Mouse (Mus musculus): ENCODE measurements around the gene Jph4. TPM values are rescaled to one million over a fixed set of nuclear protein-coding genes. Genes with fewer than 3 reads are reported as not detected.

The Jph4 gene
- polyA plus RNA-seq, 2 experiments: 2.5 to 10.4 TPM

GRCm38 (mm10) chr14:55074416-55074815 lies 42.3 kb downstream of the Jph4 start:
- Histone ChIP-seq H3K27me3 (ENCODE audit: control insufficient read depth, insufficient read depth, low read length) (no peaks in the 10 kb centered on the region), H3K27ac (replicated peaks; ENCODE audit: low read depth, low read length) (no peak overlapping the region), H3K9me3 (ENCODE audit: control insufficient read depth, low read length) (no peaks in the 10 kb centered on the region), H3K4me3 (replicated peaks; ENCODE audit: low read length) (no peak overlapping the region), H3K36me3 (ENCODE audit: control insufficient read depth, insufficient read depth, low read length) (peaks cover 23% of the 10 kb centered on the region), H3K4me2 (replicated peaks; ENCODE audit: low read depth, low read length, severe bottlenecking) (no peak overlapping the region), H3K4me1 (ENCODE audit: control insufficient read depth, insufficient read depth, low read length) (peaks cover 20% of the 10 kb centered on the region), H3K9ac (ENCODE audit: low read depth, low read length, severe bottlenecking) (no peak overlapping the region)
- DNase-seq (ENCODE audit: low spot score) (no peak), ATAC-seq (ENCODE audit: low FRiP score, low read depth) (no peak)
- TF ChIP-seq POLR2A (IDR thresholded peaks at IDR 0.05; ENCODE audit: borderline replicate concordance, extremely low read depth, insufficient read depth, insufficient read length): no peak
- WGBS: 88% methylated on average over 12 of the region's 12 CpGs

- no peak for TF ChIP-seq POLR2A (IDR thresholded peaks at IDR 0.05; ENCODE audit: borderline replicate concordance, extremely low read depth, insufficient read depth, insufficient read length)
Measured at GRCm38 (mm10) chr14:55071756-55072155, 45.0 kb downstream of the Jph4 start.

GRCm38 (mm10) chr14:55066042-55066441 lies 50.7 kb downstream of the Jph4 start:
- DNase-seq (ENCODE audit: low spot score) (no peak), ATAC-seq (ENCODE audit: low FRiP score, low read depth) (no peak)
- Histone ChIP-seq H3K4me2 (replicated peaks; ENCODE audit: low read depth, low read length, severe bottlenecking) (no peak overlapping the region), H3K27me3 (ENCODE audit: control insufficient read depth, insufficient read depth, low read length) (no peaks in the 10 kb centered on the region), H3K4me1 (ENCODE audit: control insufficient read depth, insufficient read depth, low read length) (peaks cover 16% of the 10 kb centered on the region), H3K4me3 (replicated peaks; ENCODE audit: low read length) (no peak overlapping the region), H3K36me3 (ENCODE audit: control insufficient read depth, insufficient read depth, low read length) (peaks cover 24% of the 10 kb centered on the region), H3K9ac (ENCODE audit: low read depth, low read length, severe bottlenecking) (no peak overlapping the region), H3K27ac (replicated peaks; ENCODE audit: low read depth, low read length) (no peak overlapping the region), H3K9me3 (ENCODE audit: control insufficient read depth, low read length) (no peaks in the 10 kb centered on the region)
- WGBS: 91% methylated on average over 8 of the region's 8 CpGs
- TF ChIP-seq POLR2A (IDR thresholded peaks at IDR 0.05; ENCODE audit: borderline replicate concordance, extremely low read depth, insufficient read depth, insufficient read length): no peak

More at GRCm38 (mm10) chr14:55071756-55072155, 45.0 kb downstream of the Jph4 start:
- Histone ChIP-seq H3K4me1 (ENCODE audit: control insufficient read depth, insufficient read depth, low read length) (peaks cover 8% of the 10 kb centered on the region), H3K27ac (replicated peaks; ENCODE audit: low read depth, low read length) (no peak overlapping the region), H3K4me3 (replicated peaks; ENCODE audit: low read length) (peak overlapping the region; percentile 4), H3K4me2 (replicated peaks; ENCODE audit: low read depth, low read length, severe bottlenecking) (peak overlapping the region; percentile 37), H3K27me3 (ENCODE audit: control insufficient read depth, insufficient read depth, low read length) (no peaks in the 10 kb centered on the region), H3K9ac (ENCODE audit: low read depth, low read length, severe bottlenecking) (peak overlapping the region; percentile 40), H3K36me3 (ENCODE audit: control insufficient read depth, insufficient read depth, low read length) (peaks cover 27% of the 10 kb centered on the region), H3K9me3 (ENCODE audit: control insufficient read depth, low read length) (no peaks in the 10 kb centered on the region)
- DNase-seq (ENCODE audit: low spot score) (no peak), ATAC-seq (ENCODE audit: low FRiP score, low read depth) (no peak)
- 15% methylated on average over 19 of the region's 19 CpGs for WGBS

GRCm38 (mm10) chr14:55065391-55065790 lies 51.3 kb downstream of the Jph4 start:
- Histone ChIP-seq H3K9ac (ENCODE audit: low read depth, low read length, severe bottlenecking) (no peak overlapping the region), H3K9me3 (ENCODE audit: control insufficient read depth, low read length) (no peaks in the 10 kb centered on the region), H3K36me3 (ENCODE audit: control insufficient read depth, insufficient read depth, low read length) (peaks cover 24% of the 10 kb centered on the region), H3K4me3 (replicated peaks; ENCODE audit: low read length) (no peak overlapping the region), H3K27ac (replicated peaks; ENCODE audit: low read depth, low read length) (no peak overlapping the region), H3K4me2 (replicated peaks; ENCODE audit: low read depth, low read length, severe bottlenecking) (no peak overlapping the region), H3K4me1 (ENCODE audit: control insufficient read depth, insufficient read depth, low read length) (peaks cover 18% of the 10 kb centered on the region), H3K27me3 (ENCODE audit: control insufficient read depth, insufficient read depth, low read length) (no peaks in the 10 kb centered on the region)
- ATAC-seq (ENCODE audit: low FRiP score, low read depth) (no peak), DNase-seq (ENCODE audit: low spot score) (no peak)
- WGBS: 77% methylated on average over 13 of the region's 13 CpGs
- no peak for TF ChIP-seq POLR2A (IDR thresholded peaks at IDR 0.05; ENCODE audit: borderline replicate concordance, extremely low read depth, insufficient read depth, insufficient read length)

GRCm38 (mm10) chr14:55064481-55065370 lies 52.0 kb downstream of the Jph4 start:
- Histone ChIP-seq H3K27me3 (ENCODE audit: control insufficient read depth, insufficient read depth, low read length) (no peaks in the 10 kb centered on the region), H3K9me3 (ENCODE audit: control insufficient read depth, low read length) (no peaks in the 10 kb centered on the region), H3K36me3 (ENCODE audit: control insufficient read depth, insufficient read depth, low read length) (peaks cover 21% of the 10 kb centered on the region), H3K4me1 (ENCODE audit: control insufficient read depth, insufficient read depth, low read length) (peaks cover 18% of the 10 kb centered on the region), H3K4me2 (replicated peaks; ENCODE audit: low read depth, low read length, severe bottlenecking) (no peak overlapping the region), H3K4me3 (replicated peaks; ENCODE audit: low read length) (no peak overlapping the region), H3K9ac (ENCODE audit: low read depth, low read length, severe bottlenecking) (no peak overlapping the region), H3K27ac (replicated peaks; ENCODE audit: low read depth, low read length) (no peak overlapping the region)
- 71% methylated on average over 35 of the region's 35 CpGs for WGBS
- no peak for ATAC-seq (ENCODE audit: low FRiP score, low read depth)
- TF ChIP-seq POLR2A (IDR thresholded peaks at IDR 0.05; ENCODE audit: borderline replicate concordance, extremely low read depth, insufficient read depth, insufficient read length): no peak
- no peak for DNase-seq (ENCODE audit: low spot score)

Measured in limb, embryonic 14.5 days (tissue).